ENCODE assay signal across 28 mouse cellular contexts in the genomic region with DNA sequence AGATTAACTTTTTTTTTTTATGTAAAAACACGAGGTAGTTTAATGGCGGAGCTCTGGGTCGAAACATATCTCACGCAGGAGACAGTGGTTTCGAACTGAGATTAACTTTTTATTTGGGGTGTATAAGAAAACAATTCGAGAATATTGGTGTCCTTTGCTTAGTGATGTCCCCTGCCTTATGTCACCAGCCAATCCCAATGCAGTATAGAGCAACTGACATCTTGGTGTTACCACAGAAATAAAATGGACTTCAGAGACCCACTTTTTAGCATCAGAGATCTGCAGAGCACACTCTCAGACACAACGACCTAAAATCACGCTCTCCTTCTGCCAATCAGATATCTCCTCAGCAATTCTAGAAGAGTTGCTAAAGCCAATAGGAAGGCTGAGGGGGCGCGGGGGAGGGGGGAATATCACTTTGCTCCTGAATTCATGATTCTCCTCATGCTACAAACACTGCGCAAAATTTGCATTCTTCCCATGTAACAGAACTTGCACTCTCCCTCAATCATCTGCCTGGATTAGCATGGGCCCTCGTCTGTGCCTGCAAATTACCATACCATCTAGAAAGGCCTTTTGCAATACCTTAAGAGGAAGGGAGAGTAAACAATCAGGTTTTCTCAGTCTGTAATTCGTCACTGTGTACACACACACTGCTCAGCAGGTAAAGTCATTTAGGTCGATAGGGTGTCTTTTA.
DNase-seq lines count a peak whose midpoint lies in the region; ATAC-seq and TF ChIP-seq lines count a peak whose summit lies in the region.
"Had no signal": no experiment of that assay in that cellular context is flagged by ENCODE, and none has a peak within 500 bp of the region (broad histone marks: within the 10 kb centered on the region; RNA-seq: fewer than 3 reads in every experiment).

No protein-coding gene starts in this region.

- H3K36me3 ChIP-seq in hindbrain, embryonic 13.5 days, result no peaks in the 10 kb centered on the region
- H3K36me3 ChIP-seq in hindbrain, embryonic 10.5 days, result no peaks in the 10 kb centered on the region
- H3K36me3 ChIP-seq in forebrain, embryonic 13.5 days (ENCODE audit: poor library complexity, severe bottlenecking), result no peaks in the 10 kb centered on the region
- H3K36me3 ChIP-seq in forebrain, postnatal 0 days (ENCODE audit: insufficient read depth), result no peaks in the 10 kb centered on the region
- H3K36me3 ChIP-seq in midbrain, embryonic 14.5 days (ENCODE audit: control insufficient read depth, insufficient read depth, low read length), result no peaks in the 10 kb centered on the region
- H3K36me3 ChIP-seq: heart, embryonic 12.5 days; limb, embryonic 12.5 days; lung, embryonic 15.5 days had no signal

- no peak overlapping the region for H3K4me3 ChIP-seq in hindbrain, embryonic 13.5 days
- H3K4me3 ChIP-seq in hindbrain, embryonic 10.5 days, result no peak overlapping the region
- no peak overlapping the region for H3K4me3 ChIP-seq in forebrain, embryonic 13.5 days
- no peak overlapping the region for H3K4me3 ChIP-seq in forebrain, postnatal 0 days (ENCODE audit: low read depth, low read length)
- no peak overlapping the region for H3K4me3 ChIP-seq in midbrain, embryonic 14.5 days (replicated peaks; ENCODE audit: low read depth, low read length)
- H3K4me3 ChIP-seq: erythroblast, embryonic 14.5 days; gastrocnemius, adult 2 months; heart, adult 2 months; heart, embryonic 12.5 days; left cerebral cortex, adult 2 months; limb, embryonic 12.5 days; lung, embryonic 15.5 days had no signal

- no peak overlapping the region for H3K4me2 ChIP-seq in hindbrain, embryonic 13.5 days
- H3K4me2 ChIP-seq in forebrain, embryonic 13.5 days, result no peak overlapping the region
- no peak overlapping the region for H3K4me2 ChIP-seq in forebrain, postnatal 0 days (ENCODE audit: low read depth)
- no peak overlapping the region for H3K4me2 ChIP-seq in midbrain, embryonic 14.5 days (ENCODE audit: low read length)
- H3K4me2 ChIP-seq: heart, embryonic 12.5 days; limb, embryonic 12.5 days; liver, embryonic 11.5 days; lung, embryonic 15.5 days had no signal

- no peak for DNase-seq in hindbrain, embryonic 10.5 days (ENCODE audit: low spot score)
- peak; percentile 11 for DNase-seq in forebrain, postnatal 0 days
- DNase-seq in midbrain, embryonic 14.5 days, result peak; percentile 72
- DNase-seq in gastrocnemius, postnatal 10 days, result no peak
- no peak for DNase-seq in T-cell, adult 2 months (ENCODE audit: low spot score)
- DNase-seq: adrenal gland, postnatal 25 days; cerebellum, adult 2 months; cerebellum, postnatal 14 days; gastrocnemius, adult 2 months; heart, adult 2 months; heart, postnatal 4 days; kidney, adult 11 months; kidney, postnatal 14 days; right cerebral cortex, adult 18-20 months; spleen, adult 18-20 months; thymus, adult 18-20 months; thymus, postnatal 36 days had no signal

- H3K4me1 ChIP-seq in hindbrain, embryonic 13.5 days (replicated peaks), result peaks cover 5% of the 10 kb centered on the region
- H3K4me1 ChIP-seq in hindbrain, embryonic 10.5 days (replicated peaks), result no peaks in the 10 kb centered on the region
- peaks cover 14% of the 10 kb centered on the region for H3K4me1 ChIP-seq in forebrain, embryonic 13.5 days
- H3K4me1 ChIP-seq in forebrain, postnatal 0 days (ENCODE audit: insufficient read depth), result no peaks in the 10 kb centered on the region
- H3K4me1 ChIP-seq in midbrain, embryonic 14.5 days (ENCODE audit: control insufficient read depth, insufficient read depth, low read length), result peaks cover 11% of the 10 kb centered on the region; the same call in 1 of the 2 replicates
- H3K4me1 ChIP-seq: heart, embryonic 12.5 days; limb, embryonic 12.5 days; lung, embryonic 15.5 days had no signal

- peaks cover 9% of the 10 kb centered on the region for H3K9me3 ChIP-seq in hindbrain, embryonic 13.5 days
- H3K9me3 ChIP-seq in hindbrain, embryonic 10.5 days, result peaks cover 11% of the 10 kb centered on the region; the same call in 1 of the 2 replicates
- peaks cover 8% of the 10 kb centered on the region for H3K9me3 ChIP-seq in forebrain, embryonic 13.5 days (replicated peaks)
- 0 out of 2 replicates have a peak, but pooled peaks cover 5% of the 10 kb centered on the region for H3K9me3 ChIP-seq in forebrain, postnatal 0 days (ENCODE audit: low read length)
- H3K9me3 ChIP-seq in midbrain, embryonic 14.5 days (ENCODE audit: control insufficient read depth, low read length), result peaks cover 7% of the 10 kb centered on the region
- H3K9me3 ChIP-seq: lung, embryonic 15.5 days had no signal

- peak; percentile 39; the same call in 1 of the 2 replicates for ATAC-seq in hindbrain, embryonic 13.5 days (ENCODE audit: low FRiP score)
- ATAC-seq in forebrain, embryonic 13.5 days, result peak; percentile 92
- peak; percentile 66 for ATAC-seq in forebrain, postnatal 0 days
- peak; percentile 60; the same call in 1 of the 2 replicates for ATAC-seq in midbrain, embryonic 14.5 days (ENCODE audit: low FRiP score, low TSS enrichment)
- no peak for ATAC-seq in megakaryocyte-erythroid progenitor cell, adult 5-6 weeks (replicated peaks; ENCODE audit: low FRiP score, low TSS enrichment, poor library complexity, severe bottlenecking)
- ATAC-seq: CD4-positive, CD25-positive, alpha-beta regulatory T cell, adult 4 months; inflammation-experienced regulatory T-cells, adult 6 months had no signal

- WGBS in hindbrain, embryonic 13.5 days, result 73% methylated on average over 14 of the region's 14 CpGs
- WGBS in hindbrain, embryonic 10.5 days, result 86% methylated on average over 14 of the region's 14 CpGs
- WGBS in forebrain, embryonic 13.5 days, result 63% methylated on average over 14 of the region's 14 CpGs
- WGBS in forebrain, postnatal 0 days, result 57% methylated on average over 14 of the region's 14 CpGs
- WGBS in midbrain, embryonic 14.5 days, result 48% methylated on average over 14 of the region's 14 CpGs

- H3K9ac ChIP-seq in hindbrain, embryonic 13.5 days, result no peak overlapping the region
- H3K9ac ChIP-seq in forebrain, embryonic 13.5 days, result no peak overlapping the region
- no peak overlapping the region for H3K9ac ChIP-seq in forebrain, postnatal 0 days
- H3K9ac ChIP-seq in midbrain, embryonic 14.5 days (replicated peaks; ENCODE audit: low read length), result no peak overlapping the region
- H3K9ac ChIP-seq: heart, embryonic 12.5 days; limb, embryonic 12.5 days; lung, embryonic 15.5 days had no signal

- no peak overlapping the region for H3K27ac ChIP-seq in hindbrain, embryonic 13.5 days
- H3K27ac ChIP-seq in hindbrain, embryonic 10.5 days, result no peak overlapping the region
- H3K27ac ChIP-seq in forebrain, embryonic 13.5 days, result no peak overlapping the region
- no peak overlapping the region for H3K27ac ChIP-seq in forebrain, postnatal 0 days (ENCODE audit: low read depth, low read length)
- H3K27ac ChIP-seq in midbrain, embryonic 14.5 days (replicated peaks; ENCODE audit: low read depth, low read length), result 0 out of 2 replicates have a peak overlapping the region, but pooled peaks have one; percentile 37
- H3K27ac ChIP-seq: gastrocnemius, adult 2 months; heart, adult 2 months; left cerebral cortex, adult 2 months; limb, embryonic 12.5 days; lung, embryonic 15.5 days had no signal

- H3K27me3 ChIP-seq in hindbrain, embryonic 13.5 days, result no peaks in the 10 kb centered on the region
- H3K27me3 ChIP-seq in hindbrain, embryonic 10.5 days (ENCODE audit: insufficient read depth, poor library complexity, severe bottlenecking), result no peaks in the 10 kb centered on the region
- H3K27me3 ChIP-seq in forebrain, embryonic 13.5 days, result no peaks in the 10 kb centered on the region
- no peaks in the 10 kb centered on the region for H3K27me3 ChIP-seq in forebrain, postnatal 0 days (ENCODE audit: insufficient read depth, low read length)
- no peaks in the 10 kb centered on the region for H3K27me3 ChIP-seq in midbrain, embryonic 14.5 days (ENCODE audit: control insufficient read depth, insufficient read depth, low read length)
- H3K27me3 ChIP-seq: heart, embryonic 12.5 days; limb, embryonic 12.5 days; lung, embryonic 15.5 days had no signal

- no peak for TF ChIP-seq CTCF in forebrain, postnatal 0 days (IDR thresholded peaks at IDR 0.05; ENCODE audit: low read depth)

Comparison
In these comparisons a context has a peak if more than half of its experiments do, and no peak if none do; other contexts are left out.
1. DNase-seq: peak in forebrain, postnatal 0 days (single experiment) and midbrain, embryonic 14.5 days (single experiment); none in hindbrain, embryonic 10.5 days (single experiment), gastrocnemius, postnatal 10 days (single experiment) and T-cell, adult 2 months (single experiment).